Mouse (Mus musculus): ENCODE measurements around the gene Traf3ip3. TPM values are rescaled to one million over a fixed set of nuclear protein-coding genes. Genes with fewer than 3 reads are reported as not detected.

Gene Traf3ip3
- total and polyA plus RNA-seq, 2 experiments from 2014 or later = 1.6 to 1.8 TPM

DNA sequence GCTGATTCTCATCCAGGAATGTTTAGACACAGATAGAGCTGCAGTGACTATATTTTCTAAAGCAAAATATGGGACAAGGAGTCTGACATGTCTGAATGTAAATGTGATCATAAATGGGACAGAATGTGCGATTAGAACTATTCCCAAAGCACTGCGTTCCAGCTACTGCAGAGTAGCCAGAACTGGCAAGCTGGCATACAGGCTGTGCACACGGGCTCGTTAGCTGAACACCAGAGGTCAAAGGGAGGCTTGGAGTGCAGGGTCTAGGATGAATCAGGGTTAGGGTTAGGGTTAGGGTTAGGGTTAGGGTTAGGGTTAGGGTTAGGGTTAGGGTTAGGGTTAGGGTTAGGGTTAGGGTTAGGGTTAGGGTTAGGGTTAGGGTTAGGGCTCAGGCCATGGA is 26.0 kb upstream of the Traf3ip3 start:
- H3K9ac ChIP-seq = no peak overlapping the region
- no peaks in the 10 kb centered on the region for H3K27me3 ChIP-seq (ENCODE audit: insufficient read depth, low read length)
- H3K4me2 ChIP-seq (ENCODE audit: low read depth) = no peak overlapping the region
- H3K27ac ChIP-seq (ENCODE audit: low read depth, low read length) = no peak overlapping the region
- WGBS = 59% methylated on average over 4 of the region's 4 CpGs
- no peak overlapping the region for H3K4me3 ChIP-seq (ENCODE audit: low read depth, low read length)
- no peaks in the 10 kb centered on the region for H3K4me1 ChIP-seq (ENCODE audit: insufficient read depth)
- no peak for TF ChIP-seq CTCF (IDR thresholded peaks at IDR 0.05; ENCODE audit: low read depth)
- no peaks in the 10 kb centered on the region for H3K36me3 ChIP-seq (ENCODE audit: insufficient read depth)
- H3K9me3 ChIP-seq (ENCODE audit: low read length) = no peaks in the 10 kb centered on the region
- DNase-seq = no peak
- no peak for ATAC-seq

DNA sequence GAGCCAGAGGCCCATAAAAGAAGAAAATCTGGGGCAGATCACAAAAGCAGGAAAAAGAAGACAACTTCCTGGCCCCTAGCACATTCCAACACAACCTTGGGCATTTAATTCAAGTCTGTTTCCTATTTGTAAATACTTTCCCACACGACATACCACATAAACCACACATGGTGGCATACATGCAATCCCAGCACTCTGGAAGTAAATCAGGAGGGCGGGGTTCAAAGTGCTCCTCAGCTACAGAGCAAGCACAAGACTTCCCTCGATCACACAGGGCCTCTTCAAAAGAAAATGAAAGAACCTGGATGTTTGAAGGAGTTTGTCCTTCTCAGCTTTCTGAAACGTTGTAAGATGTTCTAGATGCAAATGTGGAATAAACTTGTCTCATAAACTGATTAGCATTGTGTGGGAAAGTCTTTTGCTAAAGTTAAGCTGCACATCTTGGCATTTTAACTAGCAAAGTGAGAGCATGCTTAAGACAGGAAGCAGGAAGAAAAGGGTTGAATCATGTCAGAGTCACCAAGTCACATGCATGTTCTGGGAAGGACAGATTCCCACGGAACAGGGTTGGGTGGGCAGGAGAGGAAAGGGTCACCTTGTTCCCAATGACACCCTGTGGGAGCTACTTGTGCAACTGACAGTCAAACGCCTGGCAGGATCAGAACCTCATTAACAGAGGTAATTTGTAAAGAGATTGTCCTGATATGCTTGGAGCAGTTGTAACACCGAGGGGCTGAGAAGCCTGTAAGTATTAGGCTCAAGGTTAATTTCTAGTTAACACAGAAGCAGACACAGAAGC is 25.4 kb upstream of the Traf3ip3 start:
- DNase-seq = no peak

DNA sequence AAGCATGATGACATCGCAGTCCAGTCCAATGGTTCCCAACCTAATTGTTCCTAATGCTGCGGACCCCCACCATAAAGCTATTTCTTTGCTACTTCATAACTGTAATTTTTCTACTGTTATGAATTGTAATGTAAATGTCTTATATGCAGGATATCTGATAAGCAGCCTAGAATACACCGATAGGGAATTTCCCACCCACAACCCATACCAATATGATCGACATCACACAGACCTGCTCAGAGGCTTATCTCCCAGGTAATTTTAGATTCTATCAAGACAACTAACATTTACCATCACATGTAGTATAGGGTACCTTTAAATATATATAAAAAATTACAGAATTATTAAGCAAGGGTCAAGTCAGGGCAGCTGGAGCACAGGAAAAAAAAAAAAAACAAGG is 24.6 kb upstream of the Traf3ip3 start:
- no peak for ATAC-seq
- WGBS = 96% methylated on average over 4 of the region's 4 CpGs
- no peak for DNase-seq
- no peak overlapping the region for H3K4me3 ChIP-seq (ENCODE audit: low read depth, low read length)
- no peak overlapping the region for H3K4me2 ChIP-seq (ENCODE audit: low read depth)
- no peak overlapping the region for H3K27ac ChIP-seq (ENCODE audit: low read depth, low read length)
- H3K36me3 ChIP-seq (ENCODE audit: insufficient read depth) = no peaks in the 10 kb centered on the region
- H3K9ac ChIP-seq = no peak overlapping the region
- H3K4me1 ChIP-seq (ENCODE audit: insufficient read depth) = no peaks in the 10 kb centered on the region
- no peaks in the 10 kb centered on the region for H3K27me3 ChIP-seq (ENCODE audit: insufficient read depth, low read length)
- H3K9me3 ChIP-seq (ENCODE audit: low read length) = no peaks in the 10 kb centered on the region
- TF ChIP-seq CTCF (IDR thresholded peaks at IDR 0.05; ENCODE audit: low read depth) = no peak

More for the DNA sequence above, 25.4 kb upstream of the Traf3ip3 start:
- Histone ChIP-seq H3K9me3 (ENCODE audit: low read length) (no peaks in the 10 kb centered on the region), H3K27ac (ENCODE audit: low read depth, low read length) (no peak overlapping the region), H3K9ac (no peak overlapping the region), H3K4me2 (ENCODE audit: low read depth) (no peak overlapping the region), H3K36me3 (ENCODE audit: insufficient read depth) (no peaks in the 10 kb centered on the region), H3K4me3 (ENCODE audit: low read depth, low read length) (no peak overlapping the region), H3K27me3 (ENCODE audit: insufficient read depth, low read length) (no peaks in the 10 kb centered on the region), H3K4me1 (ENCODE audit: insufficient read depth) (no peaks in the 10 kb centered on the region)
- no peak for ATAC-seq
- WGBS = 52% methylated on average over 7 of the region's 7 CpGs
- no peak for TF ChIP-seq CTCF (IDR thresholded peaks at IDR 0.05; ENCODE audit: low read depth)

DNA sequence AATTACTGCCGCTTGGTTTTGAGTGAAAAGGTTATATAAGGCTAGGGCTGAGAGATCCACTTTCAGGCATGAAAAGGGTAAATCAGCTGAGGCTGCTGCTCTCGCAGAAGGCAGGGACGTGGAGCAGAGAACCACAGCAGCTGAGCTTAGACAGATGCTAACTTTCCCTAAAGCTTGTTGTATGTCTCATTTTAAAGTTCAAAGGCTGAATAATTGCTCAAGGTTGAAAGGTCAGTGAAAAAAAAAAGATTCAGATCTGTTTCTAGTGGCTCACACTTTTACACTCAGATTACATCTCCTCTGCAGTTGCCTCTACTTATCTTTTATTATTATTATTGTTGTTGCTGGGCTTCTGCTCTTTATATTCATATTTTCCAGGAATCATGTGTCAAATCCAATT is 24.0 kb upstream of the Traf3ip3 start:
- H3K4me2 ChIP-seq (ENCODE audit: low read depth) = no peak overlapping the region
- ATAC-seq (no peak), DNase-seq (no peak)
- H3K27me3 ChIP-seq (ENCODE audit: insufficient read depth, low read length) = no peaks in the 10 kb centered on the region
- no peaks in the 10 kb centered on the region for H3K36me3 ChIP-seq (ENCODE audit: insufficient read depth)
- no peaks in the 10 kb centered on the region for H3K9me3 ChIP-seq (ENCODE audit: low read length)
- WGBS = 17% methylated on average over 3 of the region's 3 CpGs
- no peak overlapping the region for H3K4me3 ChIP-seq (ENCODE audit: low read depth, low read length)
- TF ChIP-seq CTCF (IDR thresholded peaks at IDR 0.05; ENCODE audit: low read depth) = no peak
- H3K27ac ChIP-seq (ENCODE audit: low read depth, low read length) = no peak overlapping the region
- no peak overlapping the region for H3K9ac ChIP-seq
- H3K4me1 ChIP-seq (ENCODE audit: insufficient read depth) = no peaks in the 10 kb centered on the region

DNA sequence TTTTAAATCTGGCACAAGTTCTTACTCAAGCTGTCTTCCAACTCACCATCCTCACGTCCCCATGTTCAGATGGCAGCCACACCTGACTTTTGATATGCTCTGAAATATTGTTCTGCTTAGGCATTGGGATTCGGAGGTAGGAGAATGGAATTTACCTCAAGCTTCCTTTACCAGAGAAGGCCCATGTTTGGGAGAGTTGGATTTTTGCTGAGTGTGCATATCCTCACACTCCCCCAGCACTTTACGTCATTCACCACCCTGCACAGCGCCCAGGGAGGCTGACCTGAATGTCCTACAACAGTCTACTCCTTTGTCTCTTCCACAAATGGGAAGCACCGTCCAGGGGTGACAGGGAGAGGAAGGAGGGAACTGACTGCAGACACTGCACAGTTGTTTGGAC is 18.9 kb upstream of the Traf3ip3 start:
- 72% methylated on average over 5 of the region's 5 CpGs for whole genome bisulfite sequencing

DNA sequence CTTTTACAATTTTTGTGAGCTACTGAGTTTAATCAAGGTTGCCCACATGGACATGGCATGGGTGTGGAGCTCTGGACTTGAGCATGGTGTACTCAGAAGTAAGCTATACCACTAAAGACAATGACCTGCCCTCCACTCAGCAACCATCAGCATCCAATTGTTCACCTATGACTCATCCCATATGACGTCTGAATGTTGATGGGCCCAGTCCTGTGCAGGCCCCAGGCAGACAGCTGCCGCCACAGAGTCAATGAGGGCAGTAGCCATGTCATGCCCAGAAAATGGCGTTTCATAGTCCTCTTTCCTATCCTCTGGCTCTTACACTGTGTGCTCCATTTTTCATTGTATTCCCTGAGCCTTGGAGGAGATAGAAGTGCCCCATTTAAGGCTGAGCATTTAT is 14.5 kb upstream of the Traf3ip3 start:
- Histone ChIP-seq H3K36me3 (ENCODE audit: insufficient read depth) (no peaks in the 10 kb centered on the region), H3K4me2 (ENCODE audit: low read depth) (no peak overlapping the region), H3K9me3 (ENCODE audit: low read length) (no peaks in the 10 kb centered on the region), H3K9ac (no peak overlapping the region), H3K4me1 (ENCODE audit: insufficient read depth) (no peaks in the 10 kb centered on the region), H3K27me3 (ENCODE audit: insufficient read depth, low read length) (no peaks in the 10 kb centered on the region), H3K27ac (ENCODE audit: low read depth, low read length) (no peak overlapping the region), H3K4me3 (ENCODE audit: low read depth, low read length) (no peak overlapping the region)
- TF ChIP-seq CTCF (IDR thresholded peaks at IDR 0.05; ENCODE audit: low read depth) = no peak
- ATAC-seq (no peak), DNase-seq (no peak)
- WGBS = 76% methylated on average over 3 of the region's 3 CpGs

More for the DNA sequence above, 18.9 kb upstream of the Traf3ip3 start:
- no peak overlapping the region for H3K9ac ChIP-seq
- H3K4me1 ChIP-seq (ENCODE audit: insufficient read depth) = no peaks in the 10 kb centered on the region
- H3K27ac ChIP-seq (ENCODE audit: low read depth, low read length) = no peak overlapping the region
- H3K4me2 ChIP-seq (ENCODE audit: low read depth) = no peak overlapping the region
- ATAC-seq (no peak), DNase-seq (no peak)
- no peaks in the 10 kb centered on the region for H3K9me3 ChIP-seq (ENCODE audit: low read length)
- no peak overlapping the region for H3K4me3 ChIP-seq (ENCODE audit: low read depth, low read length)
- TF ChIP-seq CTCF (IDR thresholded peaks at IDR 0.05; ENCODE audit: low read depth) = no peak
- H3K27me3 ChIP-seq (ENCODE audit: insufficient read depth, low read length) = no peaks in the 10 kb centered on the region
- no peaks in the 10 kb centered on the region for H3K36me3 ChIP-seq (ENCODE audit: insufficient read depth)

DNA sequence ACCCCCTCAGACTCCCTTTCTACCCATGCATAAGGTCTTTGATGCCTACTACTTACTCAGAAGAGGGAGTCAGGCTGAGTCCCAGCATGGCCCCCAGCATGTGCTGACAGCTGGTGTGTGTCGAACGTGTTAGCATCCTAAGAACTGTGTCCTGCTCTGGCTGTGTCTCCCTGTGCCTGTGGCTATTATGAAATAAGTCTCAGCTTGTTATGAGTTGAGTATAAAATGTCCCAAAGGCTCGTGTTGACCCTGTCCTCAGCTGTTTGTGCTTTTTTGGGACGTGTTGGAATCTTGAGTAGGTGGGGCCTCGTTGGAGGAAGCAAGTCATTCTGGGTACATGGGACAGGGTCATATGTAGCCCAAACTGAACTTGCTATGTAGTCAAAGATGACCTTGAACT is 12.6 kb upstream of the Traf3ip3 start:
- Histone ChIP-seq H3K4me3 (ENCODE audit: low read depth, low read length) (no peak overlapping the region), H3K36me3 (ENCODE audit: insufficient read depth) (no peaks in the 10 kb centered on the region), H3K4me1 (ENCODE audit: insufficient read depth) (no peaks in the 10 kb centered on the region), H3K9ac (no peak overlapping the region), H3K4me2 (ENCODE audit: low read depth) (no peak overlapping the region), H3K9me3 (ENCODE audit: low read length) (no peaks in the 10 kb centered on the region), H3K27me3 (ENCODE audit: insufficient read depth, low read length) (no peaks in the 10 kb centered on the region), H3K27ac (ENCODE audit: low read depth, low read length) (no peak overlapping the region)
- no peak for TF ChIP-seq CTCF (IDR thresholded peaks at IDR 0.05; ENCODE audit: low read depth)
- no peak for ATAC-seq
- DNase-seq = no peak
- WGBS = 74% methylated on average over 5 of the region's 5 CpGs

Measured in forebrain, postnatal 0 days (tissue).